Mouse (Mus musculus) skeletal muscle tissue, adult 2 months (tissue): ENCODE measurements around the gene Dcaf17.

Experiments
- DNase-seq: peaks from one replicate; pipeline ENCODE4 v3.0.0-alpha.2; 2012; ENCODE audit warnings: low read depth, low spot score

The Dcaf17 gene

GRCm38 (mm10) chr2:71055300-71056114 is at the start of gene Dcaf17, which contains the start of gene Mettl8:
Gene Dcaf17, plus strand, starts transcription at chr2:71055328.
Gene Mettl8, minus strand, starts transcription at chr2:71055583.
- DNase-seq, result peak; percentile 93

- DNase-seq, result no peak
These were observed 43.3 kb upstream of the Dcaf17 start for GRCm38 (mm10) chr2:71011816-71012215.

- no peak for DNase-seq
These were observed 41.6 kb upstream of the Dcaf17 start for GRCm38 (mm10) chr2:71013521-71013920.

- peak; percentile 56 for DNase-seq
These were observed 35.9 kb upstream of the Dcaf17 start for GRCm38 (mm10) chr2:71019277-71019676.

- no peak for DNase-seq
These were observed 35.3 kb upstream of the Dcaf17 start for GRCm38 (mm10) chr2:71019704-71020375.

GRCm38 (mm10) chr2:71020674-71021073 is 34.5 kb upstream of the Dcaf17 start:
- no peak for DNase-seq

- DNase-seq, result no peak
These were observed 32.1 kb upstream of the Dcaf17 start for GRCm38 (mm10) chr2:71022991-71023390.

- no peak for DNase-seq
These were observed 31.1 kb upstream of the Dcaf17 start for GRCm38 (mm10) chr2:71023986-71024385.

GRCm38 (mm10) chr2:71025576-71026315 is 29.4 kb upstream of the Dcaf17 start:
- DNase-seq, result no peak

- DNase-seq, result no peak
These were observed 28.3 kb upstream of the Dcaf17 start for GRCm38 (mm10) chr2:71026787-71027186.

GRCm38 (mm10) chr2:71027631-71028030 is 27.5 kb upstream of the Dcaf17 start:
- DNase-seq, result no peak

- no peak for DNase-seq
These were observed 24.5 kb upstream of the Dcaf17 start for GRCm38 (mm10) chr2:71030663-71031062.

GRCm38 (mm10) chr2:71031973-71032794 is 22.9 kb upstream of the Dcaf17 start:
- DNase-seq, result no peak

GRCm38 (mm10) chr2:71033014-71033413 is 22.1 kb upstream of the Dcaf17 start:
- no peak for DNase-seq

- no peak for DNase-seq
These were observed 21.1 kb upstream of the Dcaf17 start for GRCm38 (mm10) chr2:71033987-71034386.

GRCm38 (mm10) chr2:71037447-71037846 is 17.7 kb upstream of the Dcaf17 start:
- no peak for DNase-seq

GRCm38 (mm10) chr2:71039522-71040121 is 15.5 kb upstream of the Dcaf17 start:
- peak; percentile 63 for DNase-seq

GRCm38 (mm10) chr2:71046151-71046550 is 9.0 kb upstream of the Dcaf17 start:
- DNase-seq, result no peak

- DNase-seq, result no peak
These were observed 8.3 kb upstream of the Dcaf17 start for GRCm38 (mm10) chr2:71046751-71047320.

- no peak for DNase-seq
These were observed 6.2 kb upstream of the Dcaf17 start for GRCm38 (mm10) chr2:71048896-71049295.

GRCm38 (mm10) chr2:71050511-71050910 is 4.6 kb upstream of the Dcaf17 start:
- no peak for DNase-seq
